22 mouse cellular contexts compared by ENCODE assay signal in the genomic region with DNA sequence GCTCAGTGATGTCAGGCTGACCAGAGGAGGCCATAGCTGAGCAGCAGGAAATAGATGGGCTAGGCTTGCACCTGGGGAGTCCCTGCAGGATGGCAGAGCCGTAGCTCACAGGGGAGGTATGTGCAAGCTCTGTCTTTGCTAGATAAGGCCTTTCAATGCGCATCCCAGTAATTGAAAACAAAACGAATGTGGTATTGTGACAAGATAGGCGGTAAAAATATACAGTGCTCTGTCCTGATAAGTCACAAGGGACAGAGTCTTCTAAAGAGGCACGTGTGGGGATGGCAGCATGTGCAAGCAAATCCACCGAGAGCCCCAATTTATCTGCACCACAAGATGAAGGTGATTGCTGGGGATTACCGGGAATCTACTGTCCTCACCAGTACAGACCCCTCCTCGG.
DNase-seq lines count a peak whose midpoint lies in the region; ATAC-seq and TF ChIP-seq lines count a peak whose summit lies in the region.
"Had no signal": no experiment of that assay in that cellular context is flagged by ENCODE, and none has a peak within 500 bp of the region (broad histone marks: within the 10 kb centered on the region; RNA-seq: fewer than 3 reads in every experiment).

No protein-coding gene starts in this region.

- ATAC-seq in heart, embryonic 11.5 days (replicated peaks; ENCODE audit: insufficient number of reproducible peaks, low FRiP score, low TSS enrichment): peak; percentile 92
- ATAC-seq in midbrain, embryonic 12.5 days (ENCODE audit: low FRiP score, low read depth): no peak
- ATAC-seq in midbrain, postnatal 0 days (ENCODE audit: low FRiP score): no peak
- ATAC-seq in liver, embryonic 13.5 days (ENCODE audit: low read depth): peak; percentile 91
- ATAC-seq in kidney, embryonic 14.5 days (ENCODE audit: low FRiP score, low TSS enrichment): no peak
- ATAC-seq: CD4-positive, CD25-positive, alpha-beta regulatory T cell, adult 4 months; forebrain, postnatal 0 days; inflammation-experienced regulatory T-cells, adult 6 months had no signal

- peak overlapping the region; percentile 84 for H3K27ac ChIP-seq in heart, embryonic 11.5 days (ENCODE audit: low read depth, low read length)
- 0 out of 2 replicates have a peak overlapping the region, but pooled peaks have one; percentile 25 for H3K27ac ChIP-seq in midbrain, embryonic 12.5 days (replicated peaks)
- H3K27ac ChIP-seq in midbrain, postnatal 0 days (ENCODE audit: low read depth, low read length): no peak overlapping the region
- H3K27ac ChIP-seq in liver, embryonic 13.5 days: 0 out of 2 replicates have a peak overlapping the region, but pooled peaks have one; percentile 32
- H3K27ac ChIP-seq in kidney, embryonic 14.5 days (ENCODE audit: low read depth, low read length): no peak overlapping the region
- H3K27ac ChIP-seq: embryonic facial prominence, embryonic 12.5 days; limb, embryonic 15.5 days; stomach, postnatal 0 days had no signal

- H3K4me3 ChIP-seq in heart, embryonic 11.5 days (ENCODE audit: low read depth, low read length): no peak overlapping the region
- H3K4me3 ChIP-seq in midbrain, embryonic 12.5 days: no peak overlapping the region
- no peak overlapping the region for H3K4me3 ChIP-seq in midbrain, postnatal 0 days (ENCODE audit: low read depth, low read length)
- no peak overlapping the region for H3K4me3 ChIP-seq in liver, embryonic 13.5 days (replicated peaks)
- H3K4me3 ChIP-seq in kidney, embryonic 14.5 days (ENCODE audit: low read length): no peak overlapping the region
- H3K4me3 ChIP-seq: embryonic facial prominence, embryonic 12.5 days; limb, embryonic 15.5 days; myocyte had no signal

- no peaks in the 10 kb centered on the region for H3K36me3 ChIP-seq in heart, embryonic 11.5 days (ENCODE audit: control insufficient read depth, insufficient read depth, low read length)
- no peaks in the 10 kb centered on the region for H3K36me3 ChIP-seq in midbrain, embryonic 12.5 days
- no peaks in the 10 kb centered on the region for H3K36me3 ChIP-seq in midbrain, postnatal 0 days (ENCODE audit: insufficient read depth, low read length)
- H3K36me3 ChIP-seq in liver, embryonic 13.5 days: no peaks in the 10 kb centered on the region
- no peaks in the 10 kb centered on the region for H3K36me3 ChIP-seq in kidney, embryonic 14.5 days (ENCODE audit: control insufficient read depth, insufficient read depth, low read length)
- H3K36me3 ChIP-seq: embryonic facial prominence, embryonic 12.5 days; limb, embryonic 15.5 days had no signal

- DNase-seq in heart, postnatal 14 days: no peak
- no peak for DNase-seq in midbrain, postnatal 0 days (ENCODE audit: low spot score)
- peak; percentile 42 for DNase-seq in liver, embryonic 13.5 days
- DNase-seq in yolk sac, embryonic 10.5 days (ENCODE audit: low spot score): peak; percentile 38
- DNase-seq: adrenal gland, postnatal 36 days; cerebellum, adult 11-12 months; cerebellum, postnatal 10 days; forebrain, postnatal 0 days; gastrocnemius, postnatal 14 days; heart, adult 18-20 months; kidney, adult 18-20 months; kidney, postnatal 10 days; left cerebral cortex, postnatal 4 days had no signal

- no peak overlapping the region for H3K4me2 ChIP-seq in heart, embryonic 11.5 days
- H3K4me2 ChIP-seq in midbrain, embryonic 12.5 days (replicated peaks): no peak overlapping the region
- H3K4me2 ChIP-seq in midbrain, postnatal 0 days (ENCODE audit: low read depth, low read length, poor library complexity, severe bottlenecking): no peak overlapping the region
- no peak overlapping the region for H3K4me2 ChIP-seq in liver, embryonic 13.5 days
- no peak overlapping the region for H3K4me2 ChIP-seq in kidney, embryonic 14.5 days (replicated peaks; ENCODE audit: low read depth, low read length)
- H3K4me2 ChIP-seq: embryonic facial prominence, embryonic 12.5 days; limb, embryonic 15.5 days had no signal

- no peak overlapping the region for H3K9ac ChIP-seq in heart, embryonic 11.5 days (ENCODE audit: low read depth, low read length)
- no peak overlapping the region for H3K9ac ChIP-seq in midbrain, embryonic 12.5 days (replicated peaks)
- no peak overlapping the region for H3K9ac ChIP-seq in midbrain, postnatal 0 days (replicated peaks; ENCODE audit: low read length, poor library complexity, severe bottlenecking)
- no peak overlapping the region for H3K9ac ChIP-seq in liver, embryonic 13.5 days
- H3K9ac ChIP-seq in kidney, embryonic 14.5 days (ENCODE audit: low read depth, low read length): no peak overlapping the region
- H3K9ac ChIP-seq: embryonic facial prominence, embryonic 12.5 days; forebrain, postnatal 0 days; limb, embryonic 15.5 days had no signal

- WGBS in heart, embryonic 11.5 days (ENCODE audit: insufficient replicate concordance): 31% methylated on average over 8 of the region's 8 CpGs
- WGBS in midbrain, embryonic 12.5 days: 62% methylated on average over 8 of the region's 8 CpGs
- 54% methylated on average over 8 of the region's 8 CpGs for WGBS in midbrain, postnatal 0 days
- 25% methylated on average over 8 of the region's 8 CpGs for WGBS in liver, embryonic 13.5 days (ENCODE audit: insufficient replicate concordance)
- WGBS in kidney, embryonic 14.5 days: 78% methylated on average over 8 of the region's 8 CpGs

- no peaks in the 10 kb centered on the region for H3K27me3 ChIP-seq in heart, embryonic 11.5 days (ENCODE audit: control insufficient read depth, insufficient read depth, low read length)
- peaks cover 20% of the 10 kb centered on the region for H3K27me3 ChIP-seq in midbrain, embryonic 12.5 days
- no peaks in the 10 kb centered on the region for H3K27me3 ChIP-seq in midbrain, postnatal 0 days (ENCODE audit: insufficient read depth, low read length)
- no peaks in the 10 kb centered on the region for H3K27me3 ChIP-seq in liver, embryonic 13.5 days
- no peaks in the 10 kb centered on the region for H3K27me3 ChIP-seq in kidney, embryonic 14.5 days (ENCODE audit: control insufficient read depth, insufficient read depth, low read length)
- H3K27me3 ChIP-seq: embryonic facial prominence, embryonic 12.5 days; limb, embryonic 15.5 days had no signal

- H3K9me3 ChIP-seq in heart, embryonic 11.5 days (replicated peaks; ENCODE audit: control insufficient read depth, low read length): no peaks in the 10 kb centered on the region
- H3K9me3 ChIP-seq in midbrain, embryonic 12.5 days: no peaks in the 10 kb centered on the region
- no peaks in the 10 kb centered on the region for H3K9me3 ChIP-seq in midbrain, postnatal 0 days (ENCODE audit: low read length)
- H3K9me3 ChIP-seq in liver, embryonic 13.5 days (replicated peaks): no peaks in the 10 kb centered on the region
- no peaks in the 10 kb centered on the region for H3K9me3 ChIP-seq in kidney, embryonic 14.5 days (ENCODE audit: control insufficient read depth, low read length)
- H3K9me3 ChIP-seq: embryonic facial prominence, embryonic 12.5 days; limb, embryonic 15.5 days had no signal

- intact Hi-C loops in heart, postnatal 14 days (cut with DNase I): no loop called here

- no peak for TF ChIP-seq CTCF in midbrain, postnatal 0 days (IDR thresholded peaks at IDR 0.05)

- H3K4me1 ChIP-seq in heart, embryonic 11.5 days (ENCODE audit: control insufficient read depth, insufficient read depth, low read length): no peaks in the 10 kb centered on the region
- no peaks in the 10 kb centered on the region for H3K4me1 ChIP-seq in midbrain, embryonic 12.5 days
- H3K4me1 ChIP-seq in midbrain, postnatal 0 days (ENCODE audit: insufficient read depth, low read length): no peaks in the 10 kb centered on the region
- H3K4me1 ChIP-seq in liver, embryonic 13.5 days (replicated peaks): peaks cover 20% of the 10 kb centered on the region
- H3K4me1 ChIP-seq in kidney, embryonic 14.5 days (ENCODE audit: control insufficient read depth, insufficient read depth, low read length): no peaks in the 10 kb centered on the region
- H3K4me1 ChIP-seq: embryonic facial prominence, embryonic 12.5 days; limb, embryonic 15.5 days had no signal

Comparison
In these comparisons a context has a peak if more than half of its experiments do, and no peak if none do; other contexts are left out.
1. H3K27ac ChIP-seq: peak in heart, embryonic 11.5 days (single experiment), midbrain, embryonic 12.5 days (single experiment) and liver, embryonic 13.5 days (single experiment); none in midbrain, postnatal 0 days (single experiment) and kidney, embryonic 14.5 days (single experiment).
2. ATAC-seq: peak in heart, embryonic 11.5 days (single experiment) and liver, embryonic 13.5 days (single experiment); none in midbrain, embryonic 12.5 days (single experiment), midbrain, postnatal 0 days (single experiment) and kidney, embryonic 14.5 days (single experiment).
3. DNase-seq: peak in liver, embryonic 13.5 days (single experiment) and yolk sac, embryonic 10.5 days (single experiment); none in heart, postnatal 14 days (0 of 2) and midbrain, postnatal 0 days (single experiment).